Mouse (Mus musculus) lung, adult 18-20 months (tissue): ENCODE data around the gene Hinfp.

Experiments
- DNase-seq, 2 experiments: peaks; one replicate each; pipeline ENCODE4 v3.0.0; 2022; ENCODE audit warnings: mixed read lengths in 2 of 2

Hinfp gene

DNA sequence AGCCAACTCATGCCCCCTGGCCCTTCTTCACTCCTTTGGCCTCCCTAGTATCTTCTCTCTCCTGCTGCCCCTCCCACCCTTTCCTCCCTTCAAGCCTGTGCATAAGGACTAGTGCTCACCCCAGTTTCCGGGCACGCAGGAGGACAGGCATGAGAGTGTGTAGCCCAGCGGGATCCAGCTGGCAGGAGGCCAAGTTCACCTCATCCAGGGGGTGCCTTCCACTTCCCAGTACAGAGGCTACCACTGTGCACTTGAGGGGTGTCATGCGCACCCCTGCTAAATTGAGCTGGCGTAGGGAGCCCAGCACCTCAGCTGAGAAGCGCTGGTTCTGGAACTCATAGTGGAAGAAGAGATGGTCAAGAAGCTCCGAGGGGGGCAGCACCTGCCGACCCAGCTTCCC, 49.3 kb downstream of the Hinfp start:
- DNase-seq, result no peak

DNA sequence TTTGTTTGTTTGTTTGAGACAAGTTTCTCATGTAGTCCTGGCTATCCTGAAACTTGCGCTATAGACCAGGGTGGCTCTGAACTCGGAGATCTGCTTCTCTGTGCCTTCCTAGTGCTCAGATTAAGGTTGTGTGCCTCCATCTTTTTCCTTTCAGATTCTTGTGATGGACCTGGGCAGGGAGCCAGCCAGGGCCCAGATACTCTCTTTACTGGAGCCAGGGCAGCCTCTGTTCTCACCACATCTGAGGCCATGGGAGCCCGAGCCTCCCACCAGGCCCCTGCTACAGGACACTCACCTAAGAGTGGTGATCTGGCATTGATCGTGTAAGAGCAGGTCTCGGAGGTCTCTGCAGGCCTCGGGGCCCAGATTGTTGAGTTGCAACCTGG, 50.3 kb downstream of the Hinfp start:
- no peak for DNase-seq

DNA sequence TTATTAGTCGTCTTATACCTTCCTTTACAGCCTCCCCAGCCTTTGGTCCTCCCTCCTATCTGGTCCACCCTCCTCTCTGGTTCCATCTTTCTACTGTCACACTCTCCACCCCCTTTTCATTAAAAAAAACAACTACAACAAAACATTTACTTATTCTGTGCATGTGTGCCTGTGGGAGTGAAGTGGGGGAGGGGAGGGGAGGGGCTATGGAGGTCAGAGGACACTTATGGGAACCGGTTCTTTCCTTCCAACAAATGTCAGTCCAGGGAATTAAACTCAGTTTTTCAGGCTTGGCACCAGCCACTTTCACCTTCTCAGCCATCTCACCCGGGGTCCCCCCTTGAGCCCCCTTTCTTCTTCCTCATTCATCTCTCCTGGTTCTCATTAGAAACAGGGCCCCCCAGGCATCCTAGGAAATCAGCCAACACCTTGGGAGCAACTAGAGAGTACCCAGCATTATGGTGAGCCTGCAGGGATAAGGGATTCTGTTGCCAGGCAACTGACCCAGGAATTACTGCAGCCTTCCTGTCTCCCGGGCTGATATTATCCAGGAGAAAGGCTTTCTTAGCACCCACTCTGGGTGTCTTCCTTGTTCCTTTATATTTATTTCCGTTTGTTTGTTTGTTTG, 50.8 kb downstream of the Hinfp start:
- no peak for DNase-seq

DNA sequence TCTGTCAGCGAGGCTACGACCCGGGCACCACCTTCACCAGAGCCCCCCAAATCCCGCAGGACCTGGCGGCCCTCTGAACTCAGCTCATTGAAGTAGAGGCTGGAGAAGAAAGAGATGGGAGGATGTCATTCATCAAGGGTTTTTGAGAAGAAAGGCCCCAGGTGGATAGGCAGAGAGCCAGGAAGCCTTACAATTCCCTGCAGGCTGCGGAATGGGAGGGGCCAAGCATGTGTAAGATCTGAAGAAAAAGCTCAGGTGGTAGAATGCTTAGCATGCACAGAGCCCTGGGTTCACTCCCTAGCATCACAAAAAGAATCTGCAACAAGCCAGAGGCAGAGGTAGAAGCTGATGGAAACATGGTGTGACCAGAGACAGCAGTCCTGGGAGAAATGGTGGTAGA, 52.0 kb downstream of the Hinfp start:
- DNase-seq, result no peak

DNA sequence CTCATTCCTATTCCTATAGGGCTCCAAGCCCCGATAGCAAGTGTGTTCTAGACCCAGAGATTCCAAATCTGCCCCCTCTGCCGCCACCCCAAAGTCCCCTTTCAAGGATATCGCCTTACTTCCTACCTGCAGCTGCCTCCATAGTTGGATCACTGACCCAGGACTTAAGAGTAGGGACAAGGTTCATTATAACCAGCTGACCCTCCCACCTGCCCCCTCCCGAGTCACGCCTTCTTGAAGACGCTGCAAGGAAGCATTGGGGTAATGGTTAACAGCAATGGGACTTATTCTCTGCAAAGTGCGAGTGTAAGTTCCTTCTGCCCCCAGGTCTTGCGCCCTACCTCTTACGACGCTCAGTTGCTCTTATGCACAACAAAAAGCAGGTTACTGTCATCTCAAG, 54.2 kb downstream of the Hinfp start, which contains the start of gene Pdzd3:
Pdzd3 (minus strand) TSS at position 158 of the 400 bp plus-strand sequence.
- DNase-seq, result no peak

DNA sequence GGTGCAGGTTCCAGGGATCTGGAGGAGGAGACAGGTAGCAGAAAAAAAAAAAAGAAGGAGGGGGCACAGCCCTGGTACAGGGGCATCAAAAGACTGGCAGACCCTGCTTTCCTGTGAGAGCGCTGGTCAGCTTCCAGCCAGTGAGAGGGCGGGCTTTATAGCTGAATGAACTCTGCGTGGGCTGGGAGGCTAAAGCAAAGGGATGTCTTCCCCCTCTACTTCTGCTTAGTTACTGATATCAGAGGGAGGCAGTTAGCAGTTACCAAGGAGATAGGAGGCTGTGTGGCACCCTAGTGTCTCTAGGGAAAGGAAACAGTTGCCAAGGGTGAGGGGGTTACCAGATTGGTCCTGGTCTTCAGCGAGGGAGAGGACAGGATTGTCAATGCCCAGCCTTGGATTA, 55.0 kb downstream of the Hinfp start:
- no peak for DNase-seq

DNA sequence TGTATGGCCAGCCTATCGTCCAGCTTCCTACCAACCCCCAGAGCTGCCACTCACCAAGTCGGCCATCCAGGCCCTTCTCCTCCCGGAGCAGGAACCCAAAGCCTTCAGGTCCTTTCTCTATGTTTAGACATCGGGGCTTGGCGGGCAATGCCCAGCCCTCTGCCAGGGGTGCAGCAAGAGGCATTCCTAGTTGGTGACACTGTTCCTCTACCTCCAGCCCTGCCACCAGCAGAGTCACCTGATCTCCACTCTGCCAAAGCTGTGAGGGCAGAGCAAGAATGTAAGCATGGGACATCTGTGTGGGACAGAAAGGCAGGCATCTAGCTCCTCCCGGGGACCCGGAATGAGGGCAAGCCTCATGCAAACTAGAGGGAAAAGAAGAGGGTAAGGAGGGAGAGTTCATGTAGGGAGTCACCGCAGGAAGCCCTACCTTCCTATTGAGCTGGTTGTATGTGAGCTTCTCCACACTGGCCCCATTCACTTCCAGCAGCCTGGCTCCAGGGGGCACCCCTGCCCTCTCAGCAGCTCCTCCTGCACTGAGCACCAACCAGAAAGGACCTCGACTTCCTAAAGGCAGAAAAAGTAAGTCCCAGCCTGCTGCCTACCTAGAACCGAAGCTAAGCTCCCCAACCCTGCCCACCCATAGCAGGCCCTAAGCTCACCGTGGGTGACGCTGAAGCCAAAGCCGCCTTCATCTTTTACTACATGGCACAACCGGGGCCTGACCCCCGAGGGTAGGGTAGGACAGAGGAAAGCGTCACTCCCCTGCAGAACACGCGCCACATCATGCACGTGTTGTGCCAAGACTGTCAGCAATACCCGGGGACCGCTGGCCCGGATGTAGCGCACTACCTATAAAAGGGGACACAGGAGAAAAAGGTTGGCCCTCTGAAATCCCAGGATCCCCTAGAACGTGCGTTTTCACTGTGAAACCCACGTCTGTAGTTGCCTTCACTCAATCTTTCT, 56.0 kb downstream of the Hinfp start:
- DNase-seq, result peak; percentile 57 to 64

DNA sequence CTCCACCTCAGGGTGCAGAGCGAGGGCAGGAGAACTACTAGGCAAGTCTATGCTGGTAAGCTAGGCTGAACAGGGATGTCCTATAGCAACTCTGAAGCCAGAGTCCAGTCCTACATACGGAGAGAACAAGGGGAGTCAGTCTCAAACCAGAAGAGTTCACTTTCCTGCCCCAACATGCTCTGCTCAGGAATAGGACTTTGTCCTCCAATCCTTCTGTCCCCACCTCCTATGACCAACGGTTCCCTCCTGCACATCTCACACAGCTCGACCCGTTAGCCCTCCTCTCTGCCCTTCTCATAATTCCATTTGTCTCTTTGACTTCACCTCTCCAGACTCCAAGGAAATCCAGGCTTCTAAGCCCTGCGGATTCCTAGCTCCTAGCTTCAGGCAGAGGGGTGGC, 57.6 kb downstream of the Hinfp start:
- no peak for DNase-seq

DNA sequence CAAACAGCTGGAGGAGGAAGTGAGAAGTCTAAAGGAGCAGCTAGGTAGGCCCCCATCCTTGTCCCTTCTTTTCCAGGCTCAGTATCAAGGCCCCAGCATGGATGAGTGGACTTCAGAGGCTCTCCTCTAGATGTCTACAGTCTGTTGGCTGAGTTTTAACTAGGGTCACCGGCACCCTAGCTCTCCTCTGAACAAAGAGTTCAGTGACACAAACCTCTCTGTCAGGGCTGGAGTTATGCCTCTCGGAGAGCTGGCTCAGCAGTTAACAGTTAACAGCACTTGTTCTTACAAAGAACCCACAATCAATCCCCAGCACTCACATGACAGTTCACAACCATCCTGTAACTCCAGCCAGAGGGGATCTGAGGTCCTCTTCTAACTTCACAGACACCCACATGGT, 61.9 kb downstream of the Hinfp start:
- DNase-seq, result no peak
